Mouse (Mus musculus) small intestine, adult 2 months (tissue): ENCODE measurements at regions not wholly inside any gene's neighbourhood (a gene's known extent, or its start where the extent isn't known, plus 50 kb on each side); places are given as distances from the start of the nearest gene placed in this dataset.

Experiments
- CTCF ChIP-seq: fragments of 200-500 bp; IDR thresholded peaks from 2 replicates; pipeline ENCODE4 v1.5.1; 2012; ENCODE audit warnings: low read depth, mild to moderate bottlenecking, control low read depth, inconsistent platforms, low read length, moderate library complexity, mixed read lengths; ENCODE audit not compliant: insufficient replicate concordance, insufficient read length; ENCODE audit errors: extremely low read depth
- POLR2A ChIP-seq: fragments of 200-500 bp; IDR thresholded peaks from 2 replicates; pipeline ENCODE4 v1.6.1; 2012; ENCODE audit warnings: low read depth, mild to moderate bottlenecking, control low read depth, inconsistent platforms, low read length, moderate library complexity

DNA sequence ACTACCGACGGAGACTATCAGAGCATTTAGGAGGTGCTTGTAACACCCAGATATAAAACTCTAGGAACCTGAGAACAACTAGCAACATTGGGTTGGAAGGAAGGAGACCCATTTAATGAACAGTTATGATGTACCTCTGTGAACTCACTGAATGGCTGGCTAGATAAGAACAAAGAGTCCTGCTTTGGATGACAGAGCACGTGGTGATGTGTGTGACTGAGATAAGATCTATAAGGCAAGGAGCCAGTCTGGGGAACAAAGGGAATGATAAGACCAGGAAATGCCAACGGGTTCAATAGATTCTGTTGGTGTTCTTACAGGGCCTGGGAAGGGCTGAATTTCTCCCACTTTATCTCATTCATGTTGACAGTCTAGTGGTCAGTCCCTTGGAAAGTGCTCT lies 86.8 kb downstream of the Cd24a start:
- no peak for TF ChIP-seq POLR2A
- TF ChIP-seq CTCF = no peak
